ENCODE assay signal across 15 mouse cellular contexts in genomic region chrX:160449363-160449762, GRCm38 (mm10). TPM values are rescaled to one million over a fixed set of nuclear protein-coding genes. Genes with fewer than 3 reads are reported as not detected.
DNase-seq lines count a peak whose midpoint lies in the region; ATAC-seq and TF ChIP-seq lines count a peak whose summit lies in the region.
"Had no signal": no experiment of that assay in that cellular context is flagged by ENCODE, and none has a peak within 500 bp of the region (broad histone marks: within the 10 kb centered on the region; RNA-seq: fewer than 3 reads in every experiment).

No protein-coding gene starts in this region.

- H3K4me1 ChIP-seq in intestine, postnatal 0 days (replicated peaks; ENCODE audit: control insufficient read depth, insufficient read depth, low read length), result no peaks in the 10 kb centered on the region
- no peaks in the 10 kb centered on the region for H3K4me1 ChIP-seq in intestine, embryonic 16.5 days (ENCODE audit: control insufficient read depth, insufficient read depth, low read length)
- no peaks in the 10 kb centered on the region for H3K4me1 ChIP-seq in lung, adult 2 months (ENCODE audit: control insufficient read depth, insufficient read depth, low read length)
- H3K4me1 ChIP-seq: heart, embryonic 13.5 days; limb, embryonic 10.5 days; lung, embryonic 15.5 days had no signal

- no peaks in the 10 kb centered on the region for H3K9me3 ChIP-seq in intestine, postnatal 0 days (ENCODE audit: control insufficient read depth)
- H3K9me3 ChIP-seq in intestine, embryonic 16.5 days (ENCODE audit: control insufficient read depth, low read length), result no peaks in the 10 kb centered on the region
- H3K9me3 ChIP-seq: heart, embryonic 13.5 days; limb, embryonic 10.5 days; lung, embryonic 15.5 days had no signal

- WGBS in intestine, postnatal 0 days, result 45% methylated on average over 2 of the region's 2 CpGs
- WGBS in intestine, embryonic 16.5 days, result 73% methylated on average over 2 of the region's 2 CpGs
- WGBS in lung, adult 2 months, result 57% methylated on average over 2 of the region's 2 CpGs

- no peak overlapping the region for H3K4me3 ChIP-seq in intestine, postnatal 0 days (ENCODE audit: low read depth, low read length)
- no peak overlapping the region for H3K4me3 ChIP-seq in intestine, embryonic 16.5 days (ENCODE audit: low read length)
- H3K4me3 ChIP-seq in lung, adult 2 months (replicated peaks; ENCODE audit: extremely low read depth, low read depth, low read length), result no peak overlapping the region
- H3K4me3 ChIP-seq: heart, embryonic 13.5 days; limb, embryonic 10.5 days; lung, embryonic 15.5 days had no signal

- no peaks in the 10 kb centered on the region for H3K36me3 ChIP-seq in intestine, postnatal 0 days (ENCODE audit: control insufficient read depth, insufficient read depth)
- H3K36me3 ChIP-seq in intestine, embryonic 16.5 days (ENCODE audit: control insufficient read depth, insufficient read depth, low read length), result no peaks in the 10 kb centered on the region
- H3K36me3 ChIP-seq: heart, embryonic 13.5 days; limb, embryonic 10.5 days; lung, embryonic 15.5 days had no signal

- no peak overlapping the region for H3K4me2 ChIP-seq in intestine, postnatal 0 days (replicated peaks; ENCODE audit: low read depth)
- no peak overlapping the region for H3K4me2 ChIP-seq in intestine, embryonic 16.5 days (ENCODE audit: low read depth, low read length)
- H3K4me2 ChIP-seq: heart, embryonic 13.5 days; lung, embryonic 15.5 days had no signal

- no peaks in the 10 kb centered on the region for H3K27me3 ChIP-seq in intestine, postnatal 0 days (replicated peaks; ENCODE audit: control insufficient read depth, insufficient read depth, low read length)
- H3K27me3 ChIP-seq in intestine, embryonic 16.5 days (replicated peaks; ENCODE audit: control insufficient read depth, insufficient read depth, low read length), result no peaks in the 10 kb centered on the region
- H3K27me3 ChIP-seq: heart, embryonic 13.5 days; lung, embryonic 15.5 days had no signal

- no peak overlapping the region for H3K9ac ChIP-seq in intestine, postnatal 0 days (ENCODE audit: low read depth, low read length)
- no peak overlapping the region for H3K9ac ChIP-seq in intestine, embryonic 16.5 days (ENCODE audit: low read depth, low read length)
- H3K9ac ChIP-seq: heart, embryonic 13.5 days; lung, embryonic 15.5 days had no signal

- no peak for TF ChIP-seq POLR2A in lung, adult 2 months (IDR thresholded peaks at IDR 0.05; ENCODE audit: borderline replicate concordance, extremely low read depth, low read depth, low read length)

- peak; percentile 2 for DNase-seq in cerebellum, adult 8-10 months
- peak; percentile 3 for DNase-seq in lung, postnatal 36 days
- no peak for DNase-seq in lung, adult 2 months
- no peak for DNase-seq in urinary bladder, postnatal 14 days (ENCODE audit: low spot score)
- DNase-seq: adrenal gland, postnatal 25 days; cerebellum, adult 11-12 months had no signal

- no peak overlapping the region for H3K27ac ChIP-seq in intestine, postnatal 0 days (ENCODE audit: low read depth, low read length)
- H3K27ac ChIP-seq in intestine, embryonic 16.5 days (ENCODE audit: low read length), result no peak overlapping the region
- H3K27ac ChIP-seq: heart, embryonic 13.5 days; limb, embryonic 10.5 days; lung, embryonic 15.5 days had no signal

- peak; percentile 52 for TF ChIP-seq CTCF in intestine, postnatal 0 days (IDR thresholded peaks at IDR 0.05; ENCODE audit: low read depth)
- no peak for TF ChIP-seq CTCF in lung, adult 2 months (IDR thresholded peaks at IDR 0.05; ENCODE audit: insufficient read depth, low read length)

- no peak for ATAC-seq in cerebellum, adult (ENCODE audit: insufficient number of reproducible peaks, low FRiP score, low TSS enrichment)
- ATAC-seq in intestine, postnatal 0 days, result no peak
- ATAC-seq in intestine, embryonic 16.5 days, result no peak
- peak; percentile 74 for ATAC-seq in megakaryocyte progenitor cell, adult 5-6 weeks (replicated peaks; ENCODE audit: poor library complexity)
- ATAC-seq: hindbrain, embryonic 16.5 days; midbrain, embryonic 16.5 days had no signal

RNA-seq across cellular contexts. Expression of gene Phka2, which starts 52.6 kb away (rescaled TPM):
- 4.4 and 4.7 TPM in 2 replicates for polyA plus RNA-seq in intestine, postnatal 0 days (2015; fragmentation: Nextera tagmentation; extraction: Ambion mirVana)
- 10.6 and 11.9 TPM in 2 replicates for polyA plus RNA-seq in intestine, embryonic 16.5 days (2015; fragmentation: Nextera tagmentation; extraction: Ambion mirVana)
- 11.1 and 15.0 TPM in 2 replicates for polyA plus RNA-seq in lung, adult 2 months (2012; rRNA removed)
- 84.0 and 95.6 TPM in 2 replicates for total RNA-seq in megakaryocyte progenitor cell, adult 5-6 weeks (2015)
- total RNA-seq in megakaryocyte progenitor cell, adult 5-6 weeks (2017), result 62.2 and 72.5 TPM in 2 replicates

RNA-seq across cellular contexts. Expression of gene Adgrg2, which starts 58.9 kb away (rescaled TPM):
- 0.55 and 0.89 TPM in 2 replicates for polyA plus RNA-seq in intestine, postnatal 0 days (2015; fragmentation: Nextera tagmentation; extraction: Ambion mirVana)
- 0.86 and 0.93 TPM in 2 replicates for polyA plus RNA-seq in intestine, embryonic 16.5 days (2015; fragmentation: Nextera tagmentation; extraction: Ambion mirVana)
- 0.89 and 2.4 TPM in 2 replicates for polyA plus RNA-seq in lung, adult 2 months (2012; rRNA removed)
- not detected in 2 replicates for total RNA-seq in megakaryocyte progenitor cell, adult 5-6 weeks (2015)
- total RNA-seq in megakaryocyte progenitor cell, adult 5-6 weeks (2017), result not detected in 2 replicates

Comparison
In these comparisons a context has a peak if more than half of its experiments do, and no peak if none do; other contexts are left out.
1. DNase-seq: peak in cerebellum, adult 8-10 months (single experiment) and lung, postnatal 36 days (single experiment); none in lung, adult 2 months (single experiment) and urinary bladder, postnatal 14 days (single experiment).